Mouse (Mus musculus): Measurements from ENCODE around the gene Prlr. TPM values are rescaled to one million over a fixed set of nuclear protein-coding genes. Genes with fewer than 3 reads are reported as not detected.

Prlr gene
- total RNA-seq (2017) = 0.29 TPM in 1 of 3 replicates, not detected in the others

GRCm38 (mm10) chr15:10177083-10177482, at the start of gene Prlr:
Gene Prlr, plus strand, starts transcription at chr15:10177238.
- ATAC-seq (replicated peaks; ENCODE audit: insufficient number of reproducible peaks, low FRiP score, low TSS enrichment, poor library complexity, severe bottlenecking) = no peak

GRCm38 (mm10) chr15:10133781-10134180, 43.3 kb upstream of the Prlr start:
- ATAC-seq (replicated peaks; ENCODE audit: insufficient number of reproducible peaks, low FRiP score, low TSS enrichment, poor library complexity, severe bottlenecking) = no peak

GRCm38 (mm10) chr15:10134889-10135288, 42.1 kb upstream of the Prlr start:
- no peak for ATAC-seq (replicated peaks; ENCODE audit: insufficient number of reproducible peaks, low FRiP score, low TSS enrichment, poor library complexity, severe bottlenecking)

GRCm38 (mm10) chr15:10144520-10144919, 32.5 kb upstream of the Prlr start:
- ATAC-seq (replicated peaks; ENCODE audit: insufficient number of reproducible peaks, low FRiP score, low TSS enrichment, poor library complexity, severe bottlenecking) = no peak; the same call in 1 of the 2 replicates

GRCm38 (mm10) chr15:10148196-10148595, 28.8 kb upstream of the Prlr start:
- ATAC-seq (replicated peaks; ENCODE audit: insufficient number of reproducible peaks, low FRiP score, low TSS enrichment, poor library complexity, severe bottlenecking) = no peak

GRCm38 (mm10) chr15:10160663-10161062, 16.4 kb upstream of the Prlr start:
- no peak for ATAC-seq (replicated peaks; ENCODE audit: insufficient number of reproducible peaks, low FRiP score, low TSS enrichment, poor library complexity, severe bottlenecking)

GRCm38 (mm10) chr15:10175078-10175477, 2.0 kb upstream of the Prlr start:
- no peak for ATAC-seq (replicated peaks; ENCODE audit: insufficient number of reproducible peaks, low FRiP score, low TSS enrichment, poor library complexity, severe bottlenecking)

- ATAC-seq (replicated peaks; ENCODE audit: insufficient number of reproducible peaks, low FRiP score, low TSS enrichment, poor library complexity, severe bottlenecking) = no peak
Observed at GRCm38 (mm10) chr15:10175656-10176055, 1.4 kb upstream of the Prlr start.

- no peak for ATAC-seq (replicated peaks; ENCODE audit: insufficient number of reproducible peaks, low FRiP score, low TSS enrichment, poor library complexity, severe bottlenecking)
Observed at GRCm38 (mm10) chr15:10177519-10178130, 587 bp downstream of the Prlr start.

- no peak; the same call in 1 of the 2 replicates for ATAC-seq (replicated peaks; ENCODE audit: insufficient number of reproducible peaks, low FRiP score, low TSS enrichment, poor library complexity, severe bottlenecking)
Observed at GRCm38 (mm10) chr15:10178131-10178566, 1.1 kb downstream of the Prlr start.

GRCm38 (mm10) chr15:10180694-10181093, 3.7 kb downstream of the Prlr start:
- no peak for ATAC-seq (replicated peaks; ENCODE audit: insufficient number of reproducible peaks, low FRiP score, low TSS enrichment, poor library complexity, severe bottlenecking)

GRCm38 (mm10) chr15:10192101-10192630, 15.1 kb downstream of the Prlr start:
- ATAC-seq (replicated peaks; ENCODE audit: insufficient number of reproducible peaks, low FRiP score, low TSS enrichment, poor library complexity, severe bottlenecking) = no peak

GRCm38 (mm10) chr15:10200991-10201390, 24.0 kb downstream of the Prlr start:
- ATAC-seq (replicated peaks; ENCODE audit: insufficient number of reproducible peaks, low FRiP score, low TSS enrichment, poor library complexity, severe bottlenecking) = no peak

GRCm38 (mm10) chr15:10202504-10203302, 25.7 kb downstream of the Prlr start:
- no peak for ATAC-seq (replicated peaks; ENCODE audit: insufficient number of reproducible peaks, low FRiP score, low TSS enrichment, poor library complexity, severe bottlenecking)

GRCm38 (mm10) chr15:10210261-10210770, 33.3 kb downstream of the Prlr start:
- ATAC-seq (replicated peaks; ENCODE audit: insufficient number of reproducible peaks, low FRiP score, low TSS enrichment, poor library complexity, severe bottlenecking) = no peak

GRCm38 (mm10) chr15:10211992-10212391, 35.0 kb downstream of the Prlr start:
- ATAC-seq (replicated peaks; ENCODE audit: insufficient number of reproducible peaks, low FRiP score, low TSS enrichment, poor library complexity, severe bottlenecking) = no peak

- ATAC-seq (replicated peaks; ENCODE audit: insufficient number of reproducible peaks, low FRiP score, low TSS enrichment, poor library complexity, severe bottlenecking) = no peak
Observed at GRCm38 (mm10) chr15:10213213-10213612, 36.2 kb downstream of the Prlr start.

GRCm38 (mm10) chr15:10213710-10214109, 36.7 kb downstream of the Prlr start:
- ATAC-seq (replicated peaks; ENCODE audit: insufficient number of reproducible peaks, low FRiP score, low TSS enrichment, poor library complexity, severe bottlenecking) = no peak

- no peak for ATAC-seq (replicated peaks; ENCODE audit: insufficient number of reproducible peaks, low FRiP score, low TSS enrichment, poor library complexity, severe bottlenecking)
Observed at GRCm38 (mm10) chr15:10215719-10216118, 38.7 kb downstream of the Prlr start.

- ATAC-seq (replicated peaks; ENCODE audit: insufficient number of reproducible peaks, low FRiP score, low TSS enrichment, poor library complexity, severe bottlenecking) = no peak
Observed at GRCm38 (mm10) chr15:10216189-10216588, 39.2 kb downstream of the Prlr start.
